Mouse (Mus musculus): ENCODE measurements around the gene Rapgef4.

Gene Rapgef4

DNA sequence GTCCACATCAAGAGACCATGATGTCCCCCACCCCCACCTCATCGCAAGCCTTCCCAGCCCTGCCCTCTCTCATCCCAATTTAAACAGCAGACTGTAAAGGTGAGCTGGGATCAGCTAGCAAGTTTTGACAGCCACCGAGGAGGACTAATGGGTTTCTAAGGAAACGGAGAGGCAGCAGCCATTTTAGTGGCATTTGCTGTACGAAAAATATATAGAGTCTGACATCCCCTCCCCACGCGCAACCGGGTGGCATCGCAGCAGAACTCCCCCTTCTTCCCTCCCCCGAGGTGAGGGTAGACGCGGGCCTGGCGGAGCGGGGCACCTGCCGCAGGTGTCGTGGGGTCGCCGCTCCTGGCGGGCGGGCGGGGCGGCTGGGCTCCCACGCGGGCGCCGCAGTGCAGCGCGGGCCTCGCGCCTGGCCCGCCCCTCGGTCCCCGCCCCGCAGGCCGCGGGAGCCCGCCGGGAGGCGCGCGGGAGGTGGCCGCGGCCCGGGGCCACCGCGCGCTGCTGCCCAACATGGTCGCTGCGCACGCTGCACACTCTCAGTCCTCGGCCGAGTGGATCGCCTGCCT, at the start of gene Rapgef4:
TSS of gene Rapgef4 (plus strand) at position 470 of the 572 bp plus-strand sequence.
- no peak for DNase-seq

DNA sequence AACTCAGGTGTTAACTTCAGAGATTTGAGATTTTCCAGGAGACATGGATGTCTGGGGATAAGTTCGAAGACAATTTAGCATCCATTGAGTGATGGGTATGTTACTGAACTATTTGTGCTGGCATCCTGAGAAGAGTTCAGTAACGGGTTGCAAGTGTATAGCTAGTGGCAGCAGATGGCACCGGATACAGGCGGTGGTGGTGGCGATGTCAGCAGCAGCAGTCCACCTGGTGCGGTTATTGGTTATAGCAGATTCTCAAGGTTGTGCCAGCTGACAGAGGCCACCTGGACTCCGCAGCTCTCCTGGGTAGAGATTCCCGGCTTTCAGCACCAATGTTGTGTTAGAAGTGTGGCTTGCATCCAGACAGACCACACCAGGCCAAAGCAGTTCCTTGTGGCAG, 47.0 kb upstream of the Rapgef4 start:
- no peak for DNase-seq

DNA sequence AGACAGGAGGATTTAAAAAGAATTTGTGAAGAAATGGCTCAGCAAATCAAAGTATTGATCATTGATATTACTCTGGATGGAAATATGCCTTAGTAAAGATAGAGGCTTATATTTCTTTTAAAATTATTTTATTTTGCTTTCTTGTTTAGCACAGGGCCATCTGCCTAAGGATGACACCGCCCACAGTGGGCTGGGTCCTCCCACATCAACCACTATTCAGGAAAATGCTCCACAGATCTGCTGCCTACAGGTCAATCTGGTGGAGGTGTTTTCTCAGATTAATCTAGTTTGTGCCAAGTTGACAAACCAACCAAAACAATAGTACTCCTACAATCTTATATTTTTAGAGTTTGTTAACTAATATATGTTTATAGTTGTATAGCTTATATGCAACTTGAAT, 44.3 kb upstream of the Rapgef4 start:
- DNase-seq: no peak

DNA sequence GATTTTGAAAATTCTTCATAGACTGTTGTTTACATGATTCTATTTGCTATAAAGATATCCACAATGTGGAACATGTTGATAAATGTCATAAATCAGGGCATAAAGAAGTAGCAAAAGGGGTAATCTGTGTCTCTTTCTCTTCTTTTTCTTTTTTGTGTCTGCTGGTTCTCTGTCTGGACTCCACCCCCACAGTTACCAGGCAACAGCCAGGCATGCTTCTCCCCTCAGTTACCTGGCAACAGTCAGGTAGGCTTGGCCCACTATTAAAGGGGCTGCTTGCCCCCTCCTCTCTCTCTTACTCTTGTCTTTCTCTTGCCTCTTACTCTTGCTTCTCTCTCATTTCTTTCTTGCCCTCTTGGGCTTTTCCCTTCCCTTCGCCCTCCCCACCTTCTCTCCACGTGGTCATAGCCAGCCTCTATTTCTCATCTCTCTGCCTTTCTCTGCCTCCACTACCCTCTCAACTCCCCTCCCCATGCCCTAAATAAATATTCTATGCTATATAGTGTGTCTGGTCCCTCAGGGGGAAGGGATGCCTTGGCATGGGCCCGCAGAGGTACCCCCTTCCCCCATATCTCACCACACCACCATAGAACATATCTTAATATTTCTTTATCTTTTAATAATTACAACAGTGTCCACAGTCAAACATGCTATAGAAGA, 43.3 kb upstream of the Rapgef4 start:
- DNase-seq: no peak

DNA sequence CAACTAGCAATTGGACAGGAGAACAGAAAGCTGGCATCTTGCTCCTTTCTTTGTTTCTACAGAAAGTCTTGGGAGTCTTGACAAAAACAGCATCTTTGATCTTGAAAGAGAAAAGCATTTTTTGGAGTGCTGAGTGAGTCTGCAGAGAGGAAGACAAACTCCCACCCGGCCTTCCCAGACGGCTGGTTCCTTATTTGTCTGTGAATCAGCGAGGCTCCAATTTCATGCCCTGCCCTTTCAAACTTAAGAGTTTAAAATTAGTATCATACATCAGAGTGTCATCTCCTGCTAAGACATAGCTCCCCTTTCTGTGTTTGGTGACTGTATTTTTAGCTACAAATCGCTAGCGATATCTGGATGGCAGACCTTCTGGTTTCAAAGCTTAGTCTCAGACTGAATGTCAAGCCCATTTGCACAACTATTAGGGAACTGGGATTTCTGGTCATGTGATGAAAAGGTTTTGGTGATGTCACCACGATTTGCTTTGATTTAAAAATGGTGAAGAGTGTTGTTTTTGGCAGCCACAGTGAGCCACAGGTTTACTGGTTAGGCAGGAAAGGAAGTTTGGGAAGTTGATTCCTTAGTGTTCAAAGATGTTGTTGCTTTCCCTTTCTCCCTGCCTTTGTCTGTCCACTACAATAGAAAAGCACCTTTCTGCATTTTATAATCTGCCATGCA, 42.2 kb upstream of the Rapgef4 start:
- no peak for DNase-seq

DNA sequence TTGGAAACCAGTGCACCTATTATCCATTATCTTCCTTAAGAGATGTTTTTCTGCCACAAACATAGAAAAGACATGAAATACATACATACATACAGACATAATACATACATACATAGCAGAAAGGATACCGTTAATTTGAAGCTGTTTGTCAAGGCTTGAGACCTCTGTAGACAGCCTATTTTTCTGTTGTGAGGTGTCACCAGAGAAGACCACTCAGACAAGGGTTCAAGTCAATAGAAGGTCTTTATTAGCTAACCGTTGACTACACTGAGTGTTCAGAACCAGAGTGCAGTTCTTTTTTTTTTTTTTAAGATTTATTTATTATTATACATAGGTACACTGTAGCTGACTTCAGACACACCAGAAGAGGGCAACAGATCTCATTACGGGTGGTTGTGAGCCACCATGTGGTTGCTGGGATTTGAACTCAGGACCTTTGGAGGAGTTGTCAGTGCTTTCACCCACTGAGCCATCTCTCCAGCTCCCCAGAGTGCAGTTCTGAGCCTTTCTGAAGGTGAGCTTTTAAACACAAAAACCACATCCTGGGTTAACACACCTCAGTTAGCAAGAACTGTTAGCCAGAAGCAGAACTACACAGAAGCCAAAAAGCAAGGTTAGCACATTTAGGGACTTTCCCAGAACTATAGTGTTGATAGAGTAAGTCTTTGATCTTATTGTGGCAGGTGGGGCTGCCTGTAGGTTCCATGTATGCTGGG, 39.9 kb upstream of the Rapgef4 start:
- peak; percentile 27 to 53 for DNase-seq

DNA sequence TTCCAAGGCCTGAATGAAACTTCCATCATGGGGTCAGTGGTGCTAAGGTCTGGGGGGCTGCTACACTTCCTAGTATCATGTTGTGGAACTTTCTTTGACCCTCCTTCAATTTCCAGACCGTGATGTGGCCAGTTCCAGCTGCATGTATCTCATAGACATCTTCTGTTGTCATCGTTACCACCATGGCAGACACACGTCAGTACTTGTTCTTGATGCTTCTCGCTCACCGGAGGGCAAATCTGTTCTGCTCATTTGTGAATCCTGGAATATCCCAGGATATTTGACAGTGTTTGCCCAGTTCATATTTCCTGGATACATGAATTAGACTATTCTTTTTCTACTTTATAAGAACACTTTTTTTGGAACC, 39.3 kb upstream of the Rapgef4 start:
- no peak for DNase-seq

DNA sequence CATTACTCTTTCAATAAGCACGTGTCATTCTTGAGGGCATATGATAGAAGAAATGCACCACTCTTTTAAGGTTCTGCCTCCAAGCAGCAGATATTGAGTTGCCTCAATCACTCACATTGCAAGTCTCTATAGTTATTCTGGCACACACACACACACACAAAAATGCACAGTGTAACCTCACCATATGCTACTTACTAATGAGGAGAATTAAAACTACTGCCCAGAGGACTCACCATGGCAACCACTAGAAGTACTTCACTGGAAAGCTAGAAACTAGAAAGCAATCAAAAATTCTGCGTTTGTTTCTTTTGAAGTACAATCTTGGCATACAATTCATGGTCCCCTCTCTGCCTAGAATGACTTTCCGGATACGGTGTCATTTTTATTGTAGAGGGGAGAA, 29.8 kb upstream of the Rapgef4 start:
- no peak for DNase-seq

DNA sequence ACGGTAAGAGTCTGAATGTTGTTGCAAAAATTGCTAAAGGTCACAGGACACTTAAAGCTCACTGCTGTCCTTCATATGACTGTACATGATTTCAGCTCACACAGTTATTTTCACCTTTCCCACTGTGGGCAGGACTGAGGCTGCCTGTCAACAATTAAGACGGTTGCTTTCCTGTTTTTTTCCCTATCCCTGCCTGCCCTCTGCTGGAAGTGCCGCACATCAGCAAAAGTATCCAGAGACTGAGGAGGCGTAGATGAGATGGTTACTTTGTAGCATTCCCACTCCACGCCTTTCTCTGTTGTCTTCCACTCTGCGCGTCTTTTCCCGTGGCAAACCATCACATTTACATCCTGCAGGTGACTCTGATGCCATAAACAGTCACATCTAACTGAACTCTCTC, 25.4 kb upstream of the Rapgef4 start:
- peak; percentile 18 to 22 for DNase-seq

DNA sequence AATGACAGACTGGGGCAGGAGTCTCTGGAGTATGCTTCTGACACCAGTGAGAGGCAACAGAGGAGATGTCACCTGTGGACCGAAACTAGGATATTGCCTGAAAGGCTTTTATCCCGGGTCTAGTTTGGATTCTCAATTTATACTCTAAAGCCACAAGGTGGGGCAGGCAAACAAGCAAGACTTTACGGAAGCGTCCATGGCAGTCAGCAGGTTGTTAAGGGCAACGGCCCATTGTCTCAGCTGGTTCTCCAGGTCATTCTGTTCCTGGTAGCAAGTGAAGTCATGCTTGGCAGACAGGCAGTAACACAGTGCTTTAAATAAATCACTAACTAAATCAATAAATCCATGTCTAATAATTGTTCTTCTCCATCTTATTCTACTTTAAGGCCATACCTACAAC, 24.6 kb upstream of the Rapgef4 start:
- no peak for DNase-seq

DNA sequence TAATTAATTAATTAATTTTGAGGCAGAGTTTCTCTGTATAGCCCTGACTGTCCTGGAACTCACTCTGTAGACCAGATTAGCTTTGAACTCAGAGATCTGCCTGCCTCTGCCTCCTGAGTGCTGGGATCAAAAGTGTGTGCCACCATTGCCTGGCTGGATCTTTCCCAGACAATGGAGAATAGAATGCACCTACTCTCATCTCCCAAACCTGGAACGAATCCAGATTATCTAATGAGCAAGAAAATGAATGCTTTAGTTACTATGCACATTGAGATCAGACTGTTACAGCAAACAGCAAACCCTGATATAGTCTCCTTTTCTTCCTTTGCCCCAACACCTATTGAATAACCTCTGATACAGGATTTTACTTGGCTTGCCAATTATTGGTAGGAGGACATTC, 23.1 kb upstream of the Rapgef4 start:
- no peak for DNase-seq

DNA sequence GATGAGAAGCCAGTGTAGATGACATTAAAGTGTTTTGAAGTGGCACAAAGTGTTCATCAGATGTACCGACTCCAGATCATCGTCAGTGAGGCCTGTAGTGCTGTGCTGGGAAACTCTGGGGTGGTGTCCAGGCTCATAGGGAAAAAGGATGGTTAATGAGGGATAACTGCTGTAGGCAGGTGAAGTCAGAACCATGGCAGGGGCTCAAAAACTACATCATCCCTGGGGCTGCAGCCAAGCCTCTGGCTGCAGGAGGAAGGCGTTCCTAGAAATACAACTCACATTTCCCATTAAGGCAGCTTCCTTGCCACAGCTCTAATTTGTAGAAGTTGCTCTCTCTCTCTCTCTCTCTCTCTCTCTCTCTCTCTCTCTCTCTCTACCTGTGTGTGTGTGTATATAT, 22.6 kb upstream of the Rapgef4 start:
- no peak for DNase-seq

DNA sequence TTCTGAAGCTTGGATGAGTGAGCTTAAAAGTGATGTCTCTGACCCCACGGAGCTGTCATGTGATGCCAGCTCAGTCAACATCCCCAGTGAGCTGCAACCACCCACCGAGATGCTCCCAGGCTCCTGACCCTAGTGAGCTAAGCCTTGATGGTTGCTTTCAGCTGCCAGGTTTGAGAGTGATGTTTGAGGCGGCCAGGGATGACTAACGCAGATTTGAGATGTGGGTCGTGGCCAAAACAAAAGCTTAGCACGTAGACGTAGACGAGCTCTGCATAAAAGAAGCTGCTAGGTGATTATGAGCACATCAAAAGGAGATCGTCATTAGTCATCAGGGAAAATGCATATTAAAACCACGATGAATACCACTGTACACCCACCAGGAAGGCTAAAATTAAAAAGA, 16.8 kb upstream of the Rapgef4 start:
- no peak for DNase-seq

DNA sequence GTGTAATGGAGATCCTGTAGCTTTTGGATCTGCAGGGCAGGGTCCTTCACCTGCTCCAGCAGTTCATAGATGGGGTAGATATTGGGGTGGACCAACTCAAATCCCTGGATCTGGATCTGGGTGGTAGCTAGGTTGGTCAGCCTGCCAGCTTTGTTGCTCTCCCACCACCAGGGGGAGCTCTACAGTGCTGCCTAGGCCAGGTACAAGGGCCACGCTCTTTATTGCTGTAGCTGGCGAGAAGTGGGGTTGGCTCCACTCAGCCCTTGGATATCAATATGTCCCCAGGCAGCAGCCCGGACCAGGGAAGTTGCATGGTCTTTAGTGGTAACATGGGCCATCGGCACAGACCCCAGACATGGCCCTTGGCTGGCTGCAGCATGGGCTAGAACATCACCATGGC, 15.6 kb upstream of the Rapgef4 start:
- peak; percentile 65 to 66 for DNase-seq

DNA sequence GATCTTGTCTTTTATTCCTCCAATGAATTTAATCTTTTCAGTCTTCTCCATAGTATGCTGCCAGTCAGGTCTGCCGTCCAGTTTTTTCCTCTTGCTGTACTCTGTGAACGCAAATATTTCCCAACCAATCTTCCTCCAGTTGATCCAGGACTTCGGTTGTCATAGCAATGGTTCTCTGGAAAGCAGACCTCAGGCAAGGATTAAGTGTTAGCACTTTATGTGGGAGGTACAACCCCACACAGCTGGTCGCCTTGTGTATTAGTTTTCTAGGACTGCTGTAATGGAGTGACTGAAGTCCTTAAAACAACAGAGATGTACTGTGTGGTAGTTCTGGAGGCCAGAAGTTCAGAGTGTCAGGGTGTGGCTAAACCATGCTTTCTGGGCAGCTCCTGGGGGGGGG, 14.3 kb upstream of the Rapgef4 start:
- DNase-seq: no peak

DNA sequence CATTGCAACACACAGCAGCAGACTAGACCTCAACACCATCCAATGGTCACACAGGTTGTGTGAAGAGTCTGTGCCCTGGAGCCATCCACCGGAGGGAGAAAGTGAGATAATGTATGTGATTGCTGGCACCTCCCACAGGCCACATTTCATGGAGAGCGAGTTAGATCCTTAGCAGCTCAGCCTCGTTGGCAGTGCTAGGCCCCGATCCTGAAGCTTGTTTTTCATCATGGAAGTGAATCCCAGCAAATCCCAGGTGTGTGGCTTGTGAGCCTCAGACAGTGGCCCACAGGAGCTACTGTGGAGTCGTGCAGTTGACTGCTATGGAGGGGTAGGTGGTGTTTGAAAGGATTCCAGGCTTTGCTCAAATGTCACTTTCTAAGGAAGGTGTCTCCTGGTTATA, 13.2 kb upstream of the Rapgef4 start:
- no peak for DNase-seq

DNA sequence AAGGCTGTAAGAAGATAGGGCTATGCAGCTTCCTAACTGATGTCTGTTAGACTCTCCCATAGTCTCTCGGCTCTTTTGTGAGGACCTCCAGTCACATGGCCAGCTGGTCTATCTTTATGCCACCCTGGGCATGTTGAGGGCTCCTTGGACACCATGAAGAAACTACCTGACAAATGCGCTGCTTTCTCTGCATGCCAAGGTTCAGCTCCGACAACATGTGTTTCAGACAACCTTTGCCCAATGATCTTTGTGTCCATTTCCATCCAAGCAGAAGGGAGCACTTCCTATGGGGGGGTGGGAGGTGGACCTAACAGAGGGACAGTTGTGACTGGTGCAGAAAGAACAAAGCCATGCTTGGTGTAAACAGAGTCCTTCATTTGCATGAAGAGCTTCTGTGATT, 7.4 kb upstream of the Rapgef4 start:
- no peak for DNase-seq

DNA sequence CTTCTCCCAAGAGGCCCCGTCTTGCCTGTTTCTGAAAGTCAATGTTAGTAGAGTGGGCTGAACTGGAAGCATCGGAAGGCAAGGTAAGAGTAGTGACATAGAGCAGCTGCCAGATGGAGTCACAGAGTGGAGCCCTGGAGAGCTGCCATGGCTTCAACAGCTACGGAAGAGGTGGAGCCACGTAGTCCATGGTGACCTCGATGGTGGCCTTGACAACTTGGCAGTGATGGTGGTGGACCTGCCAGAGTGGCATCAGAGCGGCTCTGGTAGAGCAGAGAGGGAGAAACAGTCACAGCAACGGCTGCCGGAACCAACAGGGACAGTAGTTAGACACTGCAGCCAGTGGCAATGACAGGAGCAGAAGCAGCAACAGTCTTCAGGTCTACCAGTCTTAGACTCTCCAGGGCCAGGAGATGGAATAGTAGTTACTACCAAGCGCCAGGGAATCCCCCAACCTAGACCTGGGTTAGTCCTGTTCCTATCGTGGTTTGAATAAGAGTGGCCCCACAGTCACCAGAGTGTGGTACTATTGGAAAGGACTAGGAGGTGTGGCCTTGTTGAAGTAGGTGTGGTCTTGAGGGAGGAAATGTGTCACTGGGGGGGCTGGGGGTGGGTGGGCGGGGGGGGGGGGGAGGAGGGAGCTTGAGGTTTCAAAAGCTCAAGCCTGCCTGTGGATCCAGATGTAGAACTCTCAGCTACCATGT, 6.7 kb upstream of the Rapgef4 start:
- DNase-seq: no peak

DNA sequence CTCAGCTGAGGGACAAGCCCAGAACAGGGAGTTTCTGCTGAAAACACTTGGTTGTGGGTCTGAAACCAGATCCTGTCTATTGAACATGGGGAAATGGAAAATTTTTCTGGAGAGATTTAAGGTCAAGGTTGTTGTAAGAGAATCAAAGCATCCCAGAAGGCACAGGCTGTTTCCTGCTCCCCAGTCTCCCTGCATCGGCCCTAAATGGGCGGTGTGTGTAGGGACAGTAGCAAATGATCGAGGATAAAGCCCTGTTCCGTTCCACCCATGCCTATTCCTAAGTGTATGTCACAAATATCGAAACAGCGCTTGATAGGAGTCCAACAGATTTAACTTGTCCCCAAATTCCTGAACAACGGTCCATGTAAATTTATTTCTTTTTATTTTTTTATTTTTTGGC, 1.1 kb upstream of the Rapgef4 start:
- no peak for DNase-seq

DNA sequence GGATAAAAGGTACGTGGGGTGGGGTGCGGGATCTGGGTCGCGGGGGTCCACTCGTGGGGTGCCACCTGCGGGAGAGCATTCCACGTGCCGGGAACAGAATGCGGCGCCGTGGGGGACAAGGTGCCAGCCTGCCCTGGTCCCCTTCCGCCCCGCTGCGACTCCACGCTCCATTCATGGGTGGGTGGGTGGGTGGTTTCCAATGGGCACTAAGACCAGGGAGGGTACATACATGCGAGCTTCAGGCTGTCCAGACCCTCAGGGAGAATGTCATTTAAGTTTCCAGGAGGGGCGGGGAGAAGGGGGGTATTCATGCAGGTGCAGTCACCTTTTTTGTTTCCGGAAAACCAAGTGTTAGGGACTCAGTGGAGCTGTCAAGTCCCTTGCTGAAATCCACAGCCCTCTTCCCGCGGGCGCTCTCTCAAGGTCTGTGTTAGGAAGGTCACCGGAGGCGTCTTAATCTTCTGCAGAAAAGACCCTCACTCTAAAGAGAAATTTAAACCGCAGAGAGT, 357 bp downstream of the Rapgef4 start:
- DNase-seq: no peak

DNA sequence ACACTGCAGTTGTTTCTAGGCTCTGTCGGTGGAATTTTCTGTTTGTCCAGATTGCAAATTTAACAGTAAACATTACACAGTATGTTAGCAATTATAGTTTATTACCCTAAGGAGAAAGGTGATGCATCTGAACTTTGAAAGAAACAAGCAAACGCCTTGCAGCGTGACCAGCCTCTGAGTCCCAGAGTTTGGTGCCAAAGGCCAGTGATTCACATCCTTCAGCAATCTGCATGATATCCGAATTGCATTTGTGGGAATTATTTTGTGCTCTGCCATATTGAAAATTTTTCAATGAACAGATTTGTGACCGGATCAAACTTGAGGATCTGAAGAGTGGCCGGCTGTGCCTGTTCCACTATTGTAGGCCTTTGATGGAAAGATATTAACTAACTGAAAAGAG, 856 bp downstream of the Rapgef4 start:
- DNase-seq: no peak

DNA sequence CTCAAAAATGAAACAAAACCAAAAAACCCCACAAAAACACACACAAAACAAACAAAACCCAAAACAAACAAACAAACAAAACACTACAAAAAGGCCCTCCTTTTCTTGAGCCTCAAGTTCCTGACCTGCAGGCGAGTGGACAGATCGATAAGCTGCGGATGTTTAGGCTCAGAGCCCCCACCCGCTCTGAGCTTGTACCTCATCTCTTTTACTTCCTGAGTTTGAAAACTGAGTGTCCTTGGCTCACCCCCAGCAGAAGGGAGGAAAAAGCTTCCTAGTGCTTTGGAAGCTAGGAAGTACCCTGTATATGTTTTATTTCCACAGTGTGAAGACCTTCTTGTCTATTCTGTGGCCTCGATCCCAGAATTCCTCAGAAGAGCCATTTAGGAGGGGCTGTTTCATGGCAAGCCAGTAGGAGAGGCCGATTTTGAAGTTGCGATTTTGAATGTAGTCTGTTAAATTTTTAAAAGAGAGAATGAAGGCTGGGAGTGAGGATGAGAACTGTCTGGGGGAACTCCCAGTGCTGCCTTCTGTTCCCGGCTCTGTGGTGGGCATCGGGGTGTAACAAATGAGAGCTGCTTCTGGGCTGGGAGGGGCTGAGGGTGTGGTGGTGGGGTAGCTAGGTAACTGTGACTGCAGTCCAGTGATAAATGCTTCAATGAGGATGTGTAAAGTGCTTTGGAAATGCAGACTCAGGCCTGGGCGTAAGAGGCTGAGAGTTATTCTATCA, 2.0 kb downstream of the Rapgef4 start:
- no peak for DNase-seq

DNA sequence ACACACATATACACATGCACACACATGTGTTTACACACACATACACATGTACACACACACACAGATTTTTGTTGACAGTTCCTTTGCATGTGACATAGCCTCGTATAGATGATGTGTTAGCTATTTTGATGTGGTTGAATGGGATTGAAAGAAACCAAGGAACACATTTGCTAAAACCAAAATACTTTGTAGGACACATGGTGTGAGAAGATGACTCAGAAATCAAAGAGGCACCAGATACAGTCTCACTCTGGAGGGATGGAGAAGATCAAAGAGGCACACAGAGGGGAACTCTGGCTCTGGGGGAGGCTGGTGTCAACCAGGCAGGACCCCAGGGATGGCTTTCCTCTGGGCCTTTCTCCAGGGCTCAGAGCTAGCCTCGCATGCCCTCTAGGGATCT, 4.7 kb downstream of the Rapgef4 start:
- DNase-seq: no peak
